Mouse (Mus musculus): ENCODE measurements around the gene Nudt7. TPM values are rescaled to one million over a fixed set of nuclear protein-coding genes. Genes with fewer than 3 reads are reported as not detected.

Gene Nudt7
- polyA plus RNA-seq (2017; shearing (Covaris generic)) = 21.6 TPM

DNA sequence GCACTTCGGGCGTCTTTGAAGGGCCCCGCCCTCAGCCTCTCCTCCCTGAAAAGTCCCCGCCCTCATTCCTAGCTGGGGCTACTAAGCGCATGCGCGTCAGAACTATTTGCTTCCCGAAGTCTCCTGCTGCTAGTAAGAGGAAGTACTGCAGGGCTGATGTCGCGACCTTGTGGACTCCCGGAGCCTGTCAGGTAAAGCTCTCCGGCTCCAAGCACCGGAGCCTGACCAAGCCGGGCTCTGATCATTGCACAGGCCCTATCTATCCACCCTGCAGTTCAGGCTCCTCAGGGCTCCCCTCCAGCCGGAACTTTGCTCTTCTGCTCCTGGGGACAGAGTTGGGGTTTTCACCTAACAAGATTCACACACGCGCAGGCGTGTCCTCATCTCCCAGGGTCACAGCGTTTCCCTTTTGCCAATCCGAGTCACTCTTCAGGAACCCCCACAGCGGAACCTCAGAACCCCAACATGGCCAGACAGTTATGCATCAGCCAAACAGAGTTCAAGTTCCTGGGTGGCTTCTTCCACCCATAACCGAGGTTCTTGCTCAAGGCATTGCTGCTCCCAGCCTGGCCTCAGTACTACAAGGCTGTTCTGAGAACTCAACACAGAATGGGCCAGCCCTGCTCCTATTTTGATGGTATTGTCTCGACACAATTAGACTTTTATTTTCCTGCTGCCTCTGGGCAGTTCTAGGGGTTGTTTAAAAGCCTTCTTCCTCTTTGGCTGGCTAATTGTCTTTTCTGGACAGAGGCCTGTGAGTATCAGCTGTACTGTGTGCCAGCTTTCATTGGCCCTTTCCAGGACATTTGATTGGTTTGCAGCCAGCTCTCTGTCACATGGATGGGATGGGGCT, at the start of gene Nudt7:
TSS of gene Nudt7 (plus strand) at position 48 of the 853 bp plus-strand sequence.

Other genes starting within 250 kb of the Nudt7 start
- gene Vat1l, start 72.1 kb downstream of the Nudt7 start, polyA plus RNA-seq (2017; shearing (Covaris generic)) = 0.17 TPM

Data from CD4-positive, CD25-positive, alpha-beta regulatory T cell (primary cell).